Mouse (Mus musculus) cerebellum, postnatal 25 days (tissue): Measurements from ENCODE around the gene Ppp6r1.
A peak's percentile ranks its signal among the peaks of the same experiment; 100 is the strongest.

Experiments used
- DNase-seq, 2 experiments: peaks; one replicate each; pipeline ENCODE4 v3.0.0; 2021; ENCODE audit warnings: mixed read lengths in 2 of 2

The Ppp6r1 gene

GRCm38 (mm10) chr7:4657521-4658127, 1.2 kb downstream of the Ppp6r1 start:
- peak; percentile 27 to 29 for DNase-seq

DNA sequence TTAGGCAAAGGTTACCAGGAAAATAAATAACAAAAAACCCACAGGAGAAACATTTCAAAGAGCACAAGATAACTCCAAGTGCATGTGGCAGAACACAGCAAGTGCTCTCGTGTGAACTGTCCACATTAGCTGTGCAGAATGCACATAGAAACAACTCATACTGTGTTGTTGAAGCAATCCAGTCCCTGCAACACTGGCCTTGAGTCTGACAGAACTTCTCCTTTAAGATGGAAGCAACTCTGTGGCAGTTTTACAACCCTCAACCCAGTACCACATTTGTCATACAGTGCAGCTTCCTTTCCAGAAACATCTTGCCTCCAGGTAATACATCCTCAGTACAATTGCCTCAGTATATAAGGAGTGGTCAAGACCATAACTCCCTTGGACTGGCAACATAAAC, 2.0 kb downstream of the Ppp6r1 start:
- DNase-seq = peak in 1 of 2 experiments; percentile 1

DNA sequence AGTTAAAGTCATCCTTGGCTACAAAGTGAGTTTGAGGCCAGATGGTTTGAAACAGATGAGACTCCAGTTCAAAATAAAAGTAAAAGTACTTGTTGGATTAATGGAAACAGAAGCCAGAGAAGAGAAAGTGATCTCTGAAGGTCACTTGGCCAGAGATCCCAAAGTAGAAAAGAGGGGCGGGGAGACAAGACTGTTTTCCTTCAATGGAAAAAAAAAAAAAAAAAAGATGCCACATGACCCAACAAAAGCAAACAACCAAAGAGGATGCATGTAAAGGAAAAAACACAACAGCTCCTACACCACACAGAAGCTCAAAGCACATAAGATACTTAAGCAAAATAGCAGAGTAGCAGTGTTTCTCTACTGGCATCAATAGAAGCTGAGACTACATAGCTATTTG, 2.9 kb downstream of the Ppp6r1 start:
- no peak for DNase-seq

GRCm38 (mm10) chr7:4655393-4655792, 3.4 kb downstream of the Ppp6r1 start:
- DNase-seq = peak in 1 of 2 experiments; percentile 0

- DNase-seq = peak in 1 of 2 experiments; percentile 1
Observed at GRCm38 (mm10) chr7:4654221-4654620, 4.6 kb downstream of the Ppp6r1 start.

- DNase-seq = peak in 1 of 2 experiments; percentile 1
Observed at GRCm38 (mm10) chr7:4653780-4654179, 5.0 kb downstream of the Ppp6r1 start.

- no peak for DNase-seq
Observed at GRCm38 (mm10) chr7:4653351-4653750, 5.5 kb downstream of the Ppp6r1 start.

DNA sequence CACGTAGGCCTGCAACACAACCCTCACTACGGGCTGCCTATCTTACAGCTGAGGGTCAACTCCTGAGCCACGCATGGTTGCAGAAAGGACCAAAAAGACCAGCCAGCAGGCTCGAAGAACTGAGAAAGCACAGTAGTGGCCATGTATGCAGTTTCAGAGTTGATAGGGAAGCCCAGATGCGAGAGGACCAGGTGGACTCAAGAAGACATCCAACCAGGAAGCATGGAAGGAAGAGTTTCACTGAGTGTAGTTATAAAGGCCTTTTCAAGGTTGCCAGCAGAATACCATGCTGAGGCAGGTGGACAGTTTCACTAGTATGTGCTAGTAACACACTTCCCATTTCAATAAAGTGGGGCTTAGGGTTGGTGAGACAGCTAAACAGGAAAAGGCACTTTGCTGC, 6.1 kb downstream of the Ppp6r1 start:
- peak in 1 of 2 experiments; percentile 1 for DNase-seq

- peak in 1 of 2 experiments; percentile 2 for DNase-seq
Observed at GRCm38 (mm10) chr7:4651581-4651980, 7.2 kb downstream of the Ppp6r1 start.

DNA sequence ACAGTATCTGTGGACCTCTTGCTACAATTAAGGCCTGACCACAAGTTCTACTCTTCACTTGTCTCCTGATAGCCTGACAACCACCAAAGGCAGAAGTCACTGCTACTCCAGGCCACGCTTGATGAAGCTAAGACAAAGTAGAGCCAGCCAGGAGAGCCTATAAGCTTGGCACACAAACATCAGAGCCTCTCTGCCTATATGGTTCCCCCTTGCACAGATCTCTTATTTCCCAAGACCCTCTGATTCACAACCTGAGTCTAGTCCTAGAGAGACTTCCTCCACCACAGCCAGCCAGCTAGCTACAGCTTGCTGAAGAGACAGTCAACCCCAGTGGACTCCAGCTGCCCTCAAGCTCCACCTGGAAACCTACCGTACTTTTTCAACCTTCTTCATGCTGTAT, 10.8 kb downstream of the Ppp6r1 start:
- peak in 1 of 2 experiments; percentile 1 for DNase-seq

GRCm38 (mm10) chr7:4647291-4647690, 11.5 kb downstream of the Ppp6r1 start:
- peak in 1 of 2 experiments; percentile 3 for DNase-seq

GRCm38 (mm10) chr7:4646806-4647205, 12.0 kb downstream of the Ppp6r1 start:
- peak in 1 of 2 experiments; percentile 2 for DNase-seq

DNA sequence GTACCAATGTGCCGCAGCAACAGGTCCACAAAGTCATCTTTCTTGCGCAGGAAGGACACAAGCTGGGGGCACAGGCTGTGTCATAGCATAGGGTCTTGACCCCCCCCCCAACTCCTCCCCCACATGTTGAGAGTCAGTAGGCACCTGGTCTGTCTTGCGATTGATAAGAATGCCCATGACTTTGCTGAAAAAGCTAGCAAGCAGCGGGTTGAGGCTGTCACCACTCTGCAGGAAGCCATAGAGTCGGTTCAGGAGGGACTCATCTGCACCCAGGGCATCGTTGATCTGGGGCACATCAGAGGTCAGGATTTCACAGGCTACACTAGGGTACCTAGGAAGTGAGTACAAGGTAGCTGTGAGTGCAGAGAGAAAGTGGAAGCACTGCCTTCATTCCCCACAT, 15.6 kb downstream of the Ppp6r1 start:
- DNase-seq = no peak

GRCm38 (mm10) chr7:4641956-4642355, 16.9 kb downstream of the Ppp6r1 start:
- no peak for DNase-seq

DNA sequence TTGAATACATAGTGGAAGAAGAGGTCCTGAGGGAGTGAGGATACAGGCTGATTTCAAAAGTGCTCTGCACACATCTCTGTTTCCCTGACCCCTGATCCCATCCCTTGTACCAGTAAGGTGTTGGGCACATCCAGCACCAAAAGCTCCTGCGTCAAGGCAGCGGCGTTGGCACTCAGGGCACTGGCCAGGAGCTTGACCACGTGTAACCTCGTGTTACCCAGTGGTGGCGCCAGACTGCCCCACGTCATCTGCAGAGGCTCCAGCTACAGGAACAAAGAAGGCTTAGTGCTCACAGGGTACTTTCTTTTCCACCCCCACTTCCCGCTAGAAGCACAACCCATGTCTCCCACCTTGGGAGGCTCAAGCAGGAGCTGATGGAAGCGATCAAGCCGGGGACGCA, 17.7 kb downstream of the Ppp6r1 start:
- DNase-seq = no peak

GRCm38 (mm10) chr7:4636179-4636578, 22.6 kb downstream of the Ppp6r1 start:
- no peak for DNase-seq

- DNase-seq = no peak
Observed at GRCm38 (mm10) chr7:4631031-4631430, 27.8 kb downstream of the Ppp6r1 start, which contains the start of gene Tmem86b. TSS of gene Tmem86b (minus strand) at chr7:4631422.

GRCm38 (mm10) chr7:4630198-4630597, 28.6 kb downstream of the Ppp6r1 start:
- no peak for DNase-seq

DNA sequence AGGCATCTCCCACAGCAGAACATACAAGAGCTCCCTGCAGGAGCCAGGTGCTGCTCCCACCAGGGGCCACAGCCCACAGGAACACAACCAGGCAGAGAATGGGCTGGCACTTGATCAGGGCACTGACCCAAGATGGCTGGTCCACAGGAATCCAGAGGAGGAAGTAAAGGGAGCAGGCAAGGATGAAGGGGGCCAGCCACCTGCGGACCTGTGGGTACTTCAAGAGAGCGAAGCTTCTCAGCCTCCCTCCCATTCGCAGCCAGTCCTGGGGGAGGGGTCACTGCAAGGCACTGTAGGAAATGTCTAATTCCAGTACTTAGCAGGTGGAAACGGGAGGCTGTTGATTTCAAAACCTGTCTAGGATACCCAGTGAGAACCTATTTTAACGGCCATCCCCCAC, 29.2 kb downstream of the Ppp6r1 start:
- DNase-seq = peak; percentile 49 to 62

DNA sequence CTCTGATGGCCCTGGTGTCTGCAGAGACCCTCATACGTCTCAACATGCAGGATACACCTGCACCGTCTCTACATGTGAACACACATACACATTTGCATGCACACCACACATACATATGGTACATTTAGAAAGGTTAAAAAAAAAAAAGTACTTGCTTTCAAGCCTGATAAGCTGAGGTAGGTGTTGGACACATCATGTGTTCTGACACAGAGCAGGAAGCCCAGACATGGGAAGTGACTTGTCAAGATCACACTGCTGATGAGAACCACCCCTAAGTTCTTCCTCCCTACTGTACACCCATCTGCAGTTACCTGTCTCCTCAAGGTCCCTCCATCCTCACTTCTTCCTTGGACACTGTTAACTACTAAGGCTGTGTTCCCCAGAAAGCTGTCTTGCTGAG, 32.9 kb downstream of the Ppp6r1 start:
- DNase-seq = no peak

DNA sequence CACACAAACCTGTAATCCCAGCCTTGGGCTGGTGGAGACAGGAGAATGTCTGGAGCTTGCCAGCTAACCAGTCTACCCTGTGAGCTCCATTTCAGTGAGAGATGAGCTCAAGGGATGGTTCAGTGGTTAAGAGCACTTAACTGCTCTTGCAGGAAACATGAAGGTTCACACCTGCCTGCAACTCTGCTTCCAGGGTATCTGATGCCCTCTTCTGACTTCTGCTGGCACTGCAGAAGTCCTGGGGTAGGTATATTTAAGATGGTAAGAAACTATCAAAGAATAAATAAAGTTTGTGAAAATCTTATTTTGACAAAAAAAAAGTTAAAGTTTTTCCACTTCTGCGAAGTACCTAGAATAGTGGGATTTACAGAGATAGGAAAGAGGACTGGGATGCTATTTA, 34.5 kb downstream of the Ppp6r1 start:
- DNase-seq = peak in 1 of 2 experiments; percentile 36

DNA sequence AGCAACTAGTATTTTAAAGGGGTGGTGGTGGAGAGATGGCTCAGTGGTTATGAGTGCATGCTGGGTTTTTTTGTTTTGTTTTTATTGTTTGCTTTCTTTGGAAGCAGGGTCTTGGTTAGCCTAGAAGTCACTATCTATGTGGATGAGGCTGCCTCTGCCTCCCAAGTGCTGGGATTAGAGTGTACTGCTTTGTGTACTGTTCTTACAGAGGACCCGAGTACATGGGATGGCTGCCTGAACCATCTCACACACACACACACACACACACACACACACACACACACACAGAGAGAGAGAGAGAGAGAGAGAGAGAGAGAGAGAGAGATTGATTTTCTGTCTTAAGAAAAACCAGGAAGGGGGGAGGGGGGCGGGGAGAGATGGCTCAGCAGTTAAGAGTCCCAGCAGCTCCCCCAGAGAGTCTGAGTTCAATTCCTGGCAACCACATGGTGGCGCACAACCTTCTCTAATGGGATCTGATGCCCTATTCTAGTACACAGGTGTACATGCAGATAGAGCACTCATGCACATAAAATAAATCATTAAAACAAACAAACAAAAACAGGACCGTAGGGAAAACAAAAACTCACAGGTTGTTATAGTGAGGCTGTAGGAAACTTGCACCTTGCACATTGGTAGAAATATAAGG, 35.2 kb downstream of the Ppp6r1 start:
- DNase-seq = peak; percentile 59 to 80

GRCm38 (mm10) chr7:4619979-4620378, 38.8 kb downstream of the Ppp6r1 start:
- DNase-seq = no peak

DNA sequence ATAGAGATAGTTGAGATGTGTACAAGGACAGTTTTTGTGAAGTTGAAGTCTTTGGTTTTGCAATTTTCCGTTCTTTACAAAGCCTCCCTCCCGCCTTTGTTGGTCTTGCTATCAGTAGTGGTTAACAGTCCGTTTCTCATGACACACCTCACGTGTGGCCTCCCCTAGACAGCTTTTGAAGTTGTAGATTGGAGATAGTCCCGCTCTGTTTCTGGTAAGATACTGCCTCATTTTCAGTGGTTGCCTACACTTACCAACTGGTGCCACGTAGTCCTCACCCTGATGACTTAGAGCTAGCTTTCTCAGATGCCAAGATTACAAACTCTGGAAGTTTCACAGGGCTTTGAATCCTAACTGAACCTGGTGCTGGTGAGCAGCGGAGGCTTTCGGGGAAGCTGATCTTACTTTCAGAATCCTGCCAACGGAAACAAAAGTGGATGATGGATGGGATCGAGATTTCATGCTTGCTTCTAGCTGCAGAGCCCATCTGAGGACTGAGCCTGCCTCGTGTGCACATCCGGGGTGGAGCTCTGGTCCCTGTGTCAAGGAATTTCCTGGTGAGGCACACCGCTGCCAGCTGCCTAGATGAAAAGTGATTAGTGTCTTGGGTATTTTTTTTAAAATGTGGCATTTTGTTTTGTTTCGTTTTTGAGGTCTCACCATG, 44.9 kb downstream of the Ppp6r1 start:
- no peak for DNase-seq
